Mouse (Mus musculus) embryonic facial prominence, embryonic 11.5 days (tissue): ENCODE measurements around the gene Olfr512. TPM values are rescaled to one million over a fixed set of nuclear protein-coding genes. Genes with fewer than 3 reads are reported as not detected.

Experiments used
- ATAC-seq: fragments of 200-750 bp; cut with Nextera tagmentation; replicated peaks from 2 replicates; pipeline ENCODE4 v1.8.0; 2017; ENCODE audit warnings: low read depth; ENCODE audit not compliant: insufficient number of reproducible peaks, low FRiP score, low TSS enrichment
- DNase-seq: peaks from one replicate; pipeline ENCODE4 v3.0.0-alpha.2; 2015; ENCODE audit warnings: low spot score
- H3K27ac ChIP-seq: fragments of 300-500 bp; sonication (generic); replicated peaks from 2 replicates; pipeline ENCODE4 v1.5.1; 2014; ENCODE audit warnings: mild to moderate bottlenecking, low read depth, low read length, control low read depth
- H3K27me3 ChIP-seq: fragments of 300-500 bp; sonication (generic); 2 replicates; pipeline ENCODE4 v1.6.1; 2014; ENCODE audit warnings: mild to moderate bottlenecking, low read length, moderate library complexity, mixed read lengths; ENCODE audit not compliant: control insufficient read depth, insufficient read depth
- H3K36me3 ChIP-seq: fragments of 300-500 bp; sonication (generic); replicated peaks from 2 replicates; pipeline ENCODE4 v1.6.1; 2014; ENCODE audit warnings: low read depth, mild to moderate bottlenecking, low read length, moderate library complexity, mixed read lengths; ENCODE audit not compliant: control insufficient read depth, insufficient read depth
- H3K4me1 ChIP-seq: fragments of 300-500 bp; sonication (generic); 2 replicates; pipeline ENCODE4 v1.6.1; 2014; ENCODE audit warnings: low read length, mixed read lengths; ENCODE audit not compliant: control insufficient read depth, insufficient read depth
- H3K4me2 ChIP-seq: fragments of 300-500 bp; sonication (generic); 2 replicates; pipeline ENCODE4 v1.6.1; 2014; ENCODE audit warnings: low read depth, mild to moderate bottlenecking, control low read depth, low read length, moderate library complexity
- H3K4me3 ChIP-seq: fragments of 300-500 bp; sonication (generic); 2 replicates; pipeline ENCODE4 v1.5.1; 2014; ENCODE audit warnings: low read depth, low read length, control low read depth
- H3K9ac ChIP-seq: fragments of 300-500 bp; sonication (generic); replicated peaks from 2 replicates; pipeline ENCODE4 v1.6.1; 2014; ENCODE audit warnings: mild to moderate bottlenecking, control low read depth, low read length
- H3K9me3 ChIP-seq: fragments of 300-500 bp; sonication (generic); replicated peaks from 2 replicates; pipeline ENCODE4 v1.6.1; 2016; ENCODE audit warnings: mild to moderate bottlenecking, low read length, inconsistent platforms, mixed read lengths; ENCODE audit not compliant: control insufficient read depth
- WGBS: fragments of 180-500 bp; shearing (Covaris S2); extraction: QIAGEN DNeasy Blood & Tissue Kit; methylation state at CpG from one replicate; pipeline ENCODE4 v1.1.7; 2014; 5-methylcytosine and 5-hydroxymethylcytosine counted together
- polyA plus RNA-seq: library from polyadenylated mRNA; unstranded; fragments of >200 nt; fragmentation: Nextera tagmentation; extraction: Ambion mirVana; gene quantifications from 2 replicates; pipeline ENCODE4 v1.2.1, GENCODE M21; 2014

Gene Olfr512
- polyA plus RNA-seq, result not detected in 2 replicates

GRCm38 (mm10) chr7:108713020-108713419 is at the start of gene Olfr512:
Gene Olfr512, plus strand, starts transcription at chr7:108713320.
- H3K27me3 ChIP-seq, result no peaks in the 10 kb centered on the region
- H3K36me3 ChIP-seq, result no peaks in the 10 kb centered on the region
- no peak within 1 kb of the TSS for H3K4me2 ChIP-seq
- H3K9ac ChIP-seq, result no peak within 1 kb of the TSS
- DNase-seq, result no peak
- H3K4me3 ChIP-seq, result no peak within 1 kb of the TSS
- H3K9me3 ChIP-seq, result no peaks in the 10 kb centered on the region
- no peak for ATAC-seq
- H3K27ac ChIP-seq, result no peak within 1 kb of the TSS
- no peaks in the 10 kb centered on the region for H3K4me1 ChIP-seq

DNA sequence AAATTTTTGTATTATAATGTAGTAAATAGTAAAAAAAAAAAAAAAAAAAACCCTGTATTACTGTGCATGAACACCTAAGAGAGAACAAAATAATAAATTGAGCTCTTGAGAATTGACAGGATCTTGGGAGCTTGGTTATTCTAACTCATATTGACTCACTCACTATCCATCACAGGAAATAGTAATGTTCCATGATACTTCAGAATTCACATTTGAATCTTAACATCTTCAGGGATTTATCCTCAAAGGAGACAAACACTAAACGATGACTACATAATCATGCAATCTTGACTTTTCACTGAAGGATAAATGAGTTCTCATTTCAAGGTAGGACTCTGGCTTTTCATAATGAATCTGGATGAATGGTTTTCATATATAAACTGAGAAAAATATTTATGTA is 47.0 kb upstream of the Olfr512 start, which contains the start of gene Olfr510:
Gene Olfr510, plus strand, starts transcription at position 301 of the 400 bp plus-strand sequence.
- 93% methylated on average over 1 of the region's 1 CpGs for WGBS
- no peak for ATAC-seq
- Histone ChIP-seq H3K27me3 (no peaks in the 10 kb centered on the region), H3K4me1 (no peaks in the 10 kb centered on the region), H3K9ac (no peak within 1 kb of the TSS), H3K4me2 (no peak within 1 kb of the TSS), H3K4me3 (no peak within 1 kb of the TSS), H3K9me3 (no peaks in the 10 kb centered on the region), H3K27ac (no peak within 1 kb of the TSS), H3K36me3 (no peaks in the 10 kb centered on the region)
- no peak for DNase-seq

- no peaks in the 10 kb centered on the region for H3K27me3 ChIP-seq
- no peak overlapping the region for H3K9ac ChIP-seq
- no peak overlapping the region for H3K4me2 ChIP-seq
- no peak for ATAC-seq
- H3K27ac ChIP-seq, result no peak overlapping the region
- WGBS, result 63% methylated on average over 1 of the region's 1 CpGs
- H3K4me3 ChIP-seq, result no peak overlapping the region
- no peaks in the 10 kb centered on the region for H3K9me3 ChIP-seq
- H3K36me3 ChIP-seq, result no peaks in the 10 kb centered on the region
- no peak for DNase-seq
- H3K4me1 ChIP-seq, result no peaks in the 10 kb centered on the region
These were observed 42.1 kb upstream of the Olfr512 start for GRCm38 (mm10) chr7:108671058-108671457.

GRCm38 (mm10) chr7:108678886-108679285 is 34.2 kb upstream of the Olfr512 start:
- H3K27me3 ChIP-seq, result no peaks in the 10 kb centered on the region
- no peak overlapping the region for H3K9ac ChIP-seq
- H3K4me2 ChIP-seq, result no peak overlapping the region
- ATAC-seq (no peak), DNase-seq (no peak)
- H3K9me3 ChIP-seq, result no peaks in the 10 kb centered on the region
- no peaks in the 10 kb centered on the region for H3K4me1 ChIP-seq
- H3K4me3 ChIP-seq, result no peak overlapping the region
- WGBS, result 86% methylated on average over 4 of the region's 4 CpGs
- H3K36me3 ChIP-seq, result no peaks in the 10 kb centered on the region
- H3K27ac ChIP-seq, result no peak overlapping the region

DNA sequence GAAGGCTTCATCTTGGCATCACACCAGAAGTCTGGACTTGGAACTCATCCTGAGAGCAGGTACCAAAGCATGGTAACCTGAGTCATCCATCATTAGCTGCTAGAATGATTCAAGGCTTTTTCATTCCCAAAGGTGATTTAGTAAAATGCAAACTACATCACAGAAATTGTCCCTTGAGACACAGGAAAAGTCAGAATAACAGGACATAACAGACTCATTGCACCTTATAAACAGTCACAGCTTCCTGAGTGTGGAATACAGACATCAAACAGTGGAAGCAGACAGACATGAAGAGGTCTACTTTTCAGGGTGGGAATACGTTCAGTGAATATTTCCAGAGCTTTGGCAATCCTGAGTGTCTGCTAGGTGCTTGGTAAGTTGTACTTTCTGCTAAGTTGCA is 37.6 kb downstream of the Olfr512 start, which contains the start of gene Olfr513:
Gene Olfr513, plus strand, starts transcription at position 301 of the 400 bp plus-strand sequence.
- no peak within 1 kb of the TSS for H3K4me3 ChIP-seq
- no peak for DNase-seq
- H3K27ac ChIP-seq, result no peak within 1 kb of the TSS
- no peaks in the 10 kb centered on the region for H3K36me3 ChIP-seq
- H3K4me2 ChIP-seq, result no peak within 1 kb of the TSS
- WGBS, result 62% methylated on average over 1 of the region's 1 CpGs
- no peaks in the 10 kb centered on the region for H3K9me3 ChIP-seq
- H3K27me3 ChIP-seq, result no peaks in the 10 kb centered on the region
- H3K4me1 ChIP-seq, result no peaks in the 10 kb centered on the region
- no peak for ATAC-seq
- no peak within 1 kb of the TSS for H3K9ac ChIP-seq

DNA sequence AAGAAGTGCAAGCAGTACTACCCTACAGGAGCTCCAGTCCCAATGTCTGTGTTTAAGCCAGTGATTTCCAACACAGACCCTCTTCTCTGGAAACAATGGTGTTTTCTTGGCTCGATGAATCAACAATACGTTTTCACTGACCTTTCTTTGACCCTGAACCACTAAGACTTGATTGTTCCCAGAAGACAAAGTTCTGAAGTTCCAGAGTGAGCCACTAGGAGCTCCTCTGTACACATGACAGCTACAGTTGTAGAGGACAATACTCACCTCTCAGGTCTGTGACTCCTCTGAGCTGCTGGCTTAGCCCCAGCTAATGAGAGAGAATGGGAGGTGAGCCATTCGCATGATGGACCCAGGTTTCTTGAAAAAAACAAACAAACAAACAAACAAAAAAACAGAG is 47.3 kb downstream of the Olfr512 start:
- no peaks in the 10 kb centered on the region for H3K9me3 ChIP-seq
- no peak overlapping the region for H3K9ac ChIP-seq
- no peak overlapping the region for H3K4me2 ChIP-seq
- WGBS, result 23% methylated on average over 3 of the region's 3 CpGs
- no peaks in the 10 kb centered on the region for H3K27me3 ChIP-seq
- H3K36me3 ChIP-seq, result no peaks in the 10 kb centered on the region
- no peak overlapping the region for H3K4me3 ChIP-seq
- DNase-seq (peak; percentile 47), ATAC-seq (no peak)
- H3K4me1 ChIP-seq, result no peaks in the 10 kb centered on the region
- no peak overlapping the region for H3K27ac ChIP-seq

Other genes with a start within 250 kb of the Olfr512 start
- gene Olfr498, start 248.0 kb upstream of the Olfr512 start, polyA plus RNA-seq, result not detected in 2 replicates
- gene Olfr502, start 188.3 kb upstream of the Olfr512 start, polyA plus RNA-seq, result not detected in 2 replicates
- not detected in 2 replicates for gene Olfr503, start 168.8 kb upstream of the Olfr512 start, polyA plus RNA-seq
- not detected in 2 replicates for gene Olfr504, start 147.5 kb upstream of the Olfr512 start, polyA plus RNA-seq
- not detected in 2 replicates for gene Olfr506, start 102.5 kb upstream of the Olfr512 start, polyA plus RNA-seq
- not detected in 2 replicates for gene Olfr507, start 91.5 kb upstream of the Olfr512 start, polyA plus RNA-seq
- gene Olfr508, start 83.3 kb upstream of the Olfr512 start, polyA plus RNA-seq, result not detected in 2 replicates
- gene Olfr509, start 61.4 kb upstream of the Olfr512 start, polyA plus RNA-seq, result not detected in 2 replicates
- not detected in 2 replicates for gene Olfr510, start 46.9 kb upstream of the Olfr512 start, polyA plus RNA-seq
- not detected in 2 replicates for gene Olfr513, start 37.7 kb downstream of the Olfr512 start, polyA plus RNA-seq
- not detected in 2 replicates for gene Olfr514, start 112.7 kb downstream of the Olfr512 start, polyA plus RNA-seq
- not detected in 2 replicates for gene Olfr516, start 137.2 kb downstream of the Olfr512 start, polyA plus RNA-seq
- gene Olfr517, start 159.1 kb downstream of the Olfr512 start, polyA plus RNA-seq, result not detected in 2 replicates
- not detected in 2 replicates for gene Olfr518, start 171.7 kb downstream of the Olfr512 start, polyA plus RNA-seq
- not detected in 2 replicates for gene Olfr519, start 181.1 kb downstream of the Olfr512 start, polyA plus RNA-seq
- 0.07 and 0.13 TPM in 2 replicates for gene Nlrp10, start 216.9 kb downstream of the Olfr512 start, polyA plus RNA-seq
- gene Eif3f, start 221.1 kb downstream of the Olfr512 start, polyA plus RNA-seq, result 72.6 and 81.4 TPM in 2 replicates
- 3.9 and 4.5 TPM in 2 replicates for gene Tub, start 237.0 kb downstream of the Olfr512 start, polyA plus RNA-seq